Mouse (Mus musculus) ES-E14 (cell line): ENCODE results near the gene Edn1.

ENCODE experiments used
- CHD2 ChIP-seq: IDR thresholded peaks from 2 replicates; pipeline ENCODE4 v1.6.1; 2014; ENCODE audit warnings: mild to moderate bottlenecking, low read depth, low read length, inconsistent platforms
- HCFC1 ChIP-seq: IDR thresholded peaks from 2 replicates; pipeline ENCODE4 v1.6.1; 2012; ENCODE audit warnings: low read length, inconsistent platforms, borderline replicate concordance; ENCODE audit not compliant: insufficient read depth
- MAFK ChIP-seq: IDR thresholded peaks from 2 replicates; pipeline ENCODE4 v1.6.1; 2014; ENCODE audit warnings: mild to moderate bottlenecking, low read depth, low read length, inconsistent platforms; ENCODE audit not compliant: insufficient read depth
- ZC3H11A ChIP-seq: IDR thresholded peaks from 2 replicates; pipeline ENCODE4 v1.6.1; 2012; ENCODE audit warnings: low read depth, mild to moderate bottlenecking, inconsistent platforms, low read length, borderline replicate concordance
- ZNF384 ChIP-seq: IDR thresholded peaks from 2 replicates; pipeline ENCODE4 v1.6.1; 2012; ENCODE audit warnings: low read depth, low read length, inconsistent platforms

DNA sequence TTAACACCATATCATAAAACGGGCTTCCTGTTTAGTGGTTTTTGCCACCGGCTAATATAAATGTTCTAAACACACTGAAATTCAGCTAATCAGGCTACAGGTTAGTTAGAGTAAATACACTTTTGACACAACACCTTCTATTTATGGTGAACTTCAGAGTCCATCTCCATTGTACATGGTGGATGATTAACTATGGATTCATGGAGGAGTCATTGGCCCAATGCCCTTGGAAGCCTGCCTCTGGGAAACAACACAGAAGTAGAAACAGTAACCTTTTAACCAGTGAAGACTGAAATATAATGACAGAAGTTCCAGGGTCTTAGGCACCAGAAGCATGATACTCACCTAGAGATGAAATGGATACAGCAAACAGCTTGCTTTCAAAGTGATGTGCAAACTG lies 23.5 kb upstream of the Edn1 start:
- no peak for TF ChIP-seq MAFK
- TF ChIP-seq CHD2: no peak
- no peak for TF ChIP-seq ZNF384
- no peak for TF ChIP-seq HCFC1
- TF ChIP-seq ZC3H11A: no peak
